Mouse (Mus musculus) neural tube, embryonic 10.5 days (tissue): ENCODE data around the gene Bmp7.

ENCODE experiments used
- DNase-seq: peaks from one replicate; pipeline ENCODE4 v3.0.0-alpha.2; 2017; ENCODE audit warnings: low spot score; ENCODE audit errors: extremely low spot score

Gene Bmp7

GRCm38 (mm10) chr2:172911157-172911556 lies 29.0 kb downstream of the Bmp7 start:
- no peak for DNase-seq

GRCm38 (mm10) chr2:172909463-172909862 lies 30.7 kb downstream of the Bmp7 start:
- DNase-seq: no peak

- no peak for DNase-seq
These were observed 34.0 kb downstream of the Bmp7 start for GRCm38 (mm10) chr2:172906146-172906545.

- no peak for DNase-seq
These were observed 35.1 kb downstream of the Bmp7 start for GRCm38 (mm10) chr2:172905057-172905456.

- DNase-seq: no peak
These were observed 35.5 kb downstream of the Bmp7 start for GRCm38 (mm10) chr2:172904614-172905013.

- no peak for DNase-seq
These were observed 36.6 kb downstream of the Bmp7 start for GRCm38 (mm10) chr2:172903523-172903922.

- no peak for DNase-seq
These were observed 39.0 kb downstream of the Bmp7 start for GRCm38 (mm10) chr2:172900954-172901701.

- no peak for DNase-seq
These were observed 50.2 kb downstream of the Bmp7 start for GRCm38 (mm10) chr2:172889756-172890443.

- no peak for DNase-seq
These were observed 50.9 kb downstream of the Bmp7 start for GRCm38 (mm10) chr2:172889222-172889621.

GRCm38 (mm10) chr2:172888147-172888546 lies 52.0 kb downstream of the Bmp7 start:
- DNase-seq: peak; percentile 49

- DNase-seq: peak; percentile 38
These were observed 54.3 kb downstream of the Bmp7 start for GRCm38 (mm10) chr2:172885861-172886260.

- no peak for DNase-seq
These were observed 55.5 kb downstream of the Bmp7 start for GRCm38 (mm10) chr2:172884584-172884983.

- no peak for DNase-seq
These were observed 64.9 kb downstream of the Bmp7 start for GRCm38 (mm10) chr2:172875201-172875600.

- DNase-seq: no peak
These were observed 73.8 kb downstream of the Bmp7 start for GRCm38 (mm10) chr2:172866356-172866755.

GRCm38 (mm10) chr2:172865165-172865564 lies 75.0 kb downstream of the Bmp7 start:
- DNase-seq: no peak

GRCm38 (mm10) chr2:172864566-172864965 lies 75.6 kb downstream of the Bmp7 start:
- DNase-seq: no peak

- no peak for DNase-seq
These were observed 76.7 kb downstream of the Bmp7 start for GRCm38 (mm10) chr2:172863469-172863856.

GRCm38 (mm10) chr2:172862850-172863468 lies 77.2 kb downstream of the Bmp7 start:
- DNase-seq: no peak

GRCm38 (mm10) chr2:172862424-172862823 lies 77.7 kb downstream of the Bmp7 start:
- DNase-seq: no peak

- DNase-seq: no peak
These were observed 78.5 kb downstream of the Bmp7 start for GRCm38 (mm10) chr2:172861590-172861989.

- no peak for DNase-seq
These were observed 79.5 kb downstream of the Bmp7 start for GRCm38 (mm10) chr2:172860593-172860992.

GRCm38 (mm10) chr2:172860104-172860503 lies 80.0 kb downstream of the Bmp7 start:
- DNase-seq: no peak
